Mouse (Mus musculus): ENCODE results near the gene Amn1. TPM values are rescaled to one million over a fixed set of nuclear protein-coding genes. Genes with fewer than 3 reads are reported as not detected.

The Amn1 gene
- polyA plus RNA-seq, 1 experiment: 7.8 TPM

DNA sequence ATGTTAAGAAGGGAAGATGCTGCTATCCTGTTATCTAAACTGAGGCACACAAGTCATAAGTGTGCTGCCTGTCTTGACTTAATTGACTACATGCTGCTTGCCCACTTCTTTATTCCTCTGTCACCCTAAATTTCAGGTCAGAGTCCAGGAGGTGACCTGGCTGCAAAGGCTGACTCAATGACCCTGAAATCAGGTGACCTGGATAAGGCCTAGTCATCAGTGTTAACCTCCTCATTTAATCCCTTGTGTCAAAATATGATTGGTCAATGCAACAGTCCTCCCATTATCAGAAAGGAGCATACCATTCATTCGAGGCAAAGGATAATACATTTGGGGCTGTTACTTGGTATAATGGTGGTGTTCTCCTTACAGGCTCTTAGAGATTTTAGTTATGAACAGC is 49.0 kb downstream of the Amn1 start, which contains the start of gene Etfbkmt:
TSS of gene Etfbkmt (plus strand) at position 379 of the 400 bp plus-strand sequence.
- Histone ChIP-seq H3K36me3 (ENCODE audit: control insufficient read depth, insufficient read depth) (peaks cover 6% of the 10 kb centered on the region), H3K4me3 (ENCODE audit: insufficient read depth, poor library complexity, severe bottlenecking) (no peak within 1 kb of the TSS), H3K79me3 (ENCODE audit: low read depth) (peaks cover 2% of the 10 kb centered on the region)

DNA sequence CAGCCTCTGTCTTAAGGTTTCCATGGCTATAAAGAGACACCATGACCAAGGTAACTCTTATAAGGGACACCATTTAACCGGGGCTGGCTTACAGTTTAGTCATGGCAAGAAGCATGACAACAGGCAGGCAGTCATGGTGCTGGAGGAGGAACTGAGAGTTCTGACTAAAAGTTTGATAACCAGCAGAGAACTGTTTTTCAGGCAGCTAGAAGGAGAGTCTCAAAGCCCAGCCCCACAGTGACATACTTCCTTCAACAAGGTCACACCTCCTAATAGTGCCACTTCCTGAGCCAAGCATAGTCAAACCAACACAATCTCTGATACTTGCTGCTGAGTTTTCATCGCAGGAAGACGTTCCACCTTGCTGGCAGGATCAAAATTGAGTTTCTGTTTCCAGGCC is 49.5 kb downstream of the Amn1 start:
- TF ChIP-seq CTCF (IDR thresholded peaks at IDR 0.05; ENCODE audit: control insufficient read depth, insufficient read depth, insufficient read length) (no peak), MYOD1 (IDR thresholded peaks at IDR 0.05; ENCODE audit: control insufficient read depth, insufficient read length, low read depth) (no peak), MAX (IDR thresholded peaks at IDR 0.05) (no peak), CEBPB (IDR thresholded peaks at IDR 0.05; ENCODE audit: low read depth) (no peak), MYOG (IDR thresholded peaks at IDR 0.05; ENCODE audit: control insufficient read depth, extremely low read depth, insufficient read length) (no peak), FOSL1 (IDR thresholded peaks at IDR 0.05; ENCODE audit: insufficient read depth, low read length, poor library complexity, severe bottlenecking) (no peak), USF1 (IDR thresholded peaks at IDR 0.05; ENCODE audit: low read depth) (no peak)
- H3K4me3 ChIP-seq (ENCODE audit: insufficient read depth, poor library complexity, severe bottlenecking): no peak overlapping the region
- peaks cover 2% of the 10 kb centered on the region for H3K79me3 ChIP-seq (ENCODE audit: low read depth)
- H3K27me3 ChIP-seq (ENCODE audit: control insufficient read depth, insufficient read depth, insufficient read length): no peaks in the 10 kb centered on the region
- H3K79me2 ChIP-seq (ENCODE audit: control insufficient read depth, insufficient read depth): peaks cover 9% of the 10 kb centered on the region
- H3ac ChIP-seq (ENCODE audit: control insufficient read depth, insufficient read length, low read depth): no peak overlapping the region
- H3K36me3 ChIP-seq (ENCODE audit: control insufficient read depth, insufficient read depth): peaks cover 1% of the 10 kb centered on the region

More for the DNA sequence above, 49.0 kb downstream of the Amn1 start, which contains the start of gene Etfbkmt:
- TF ChIP-seq MYOG (IDR thresholded peaks at IDR 0.05; ENCODE audit: control insufficient read depth, extremely low read depth, insufficient read length) (no peak), USF1 (IDR thresholded peaks at IDR 0.05; ENCODE audit: low read depth) (no peak), CTCF (IDR thresholded peaks at IDR 0.05; ENCODE audit: control insufficient read depth, insufficient read depth, insufficient read length) (no peak), MYOD1 (IDR thresholded peaks at IDR 0.05; ENCODE audit: control insufficient read depth, insufficient read length, low read depth) (no peak), MAX (IDR thresholded peaks at IDR 0.05) (no peak), FOSL1 (IDR thresholded peaks at IDR 0.05; ENCODE audit: insufficient read depth, low read length, poor library complexity, severe bottlenecking) (no peak), CEBPB (IDR thresholded peaks at IDR 0.05; ENCODE audit: low read depth) (no peak)
- H3K79me2 ChIP-seq (ENCODE audit: control insufficient read depth, insufficient read depth): peaks cover 9% of the 10 kb centered on the region
- H3K27me3 ChIP-seq (ENCODE audit: control insufficient read depth, insufficient read depth, insufficient read length): no peaks in the 10 kb centered on the region
- no peak within 1 kb of the TSS for H3ac ChIP-seq (ENCODE audit: control insufficient read depth, insufficient read length, low read depth)

DNA sequence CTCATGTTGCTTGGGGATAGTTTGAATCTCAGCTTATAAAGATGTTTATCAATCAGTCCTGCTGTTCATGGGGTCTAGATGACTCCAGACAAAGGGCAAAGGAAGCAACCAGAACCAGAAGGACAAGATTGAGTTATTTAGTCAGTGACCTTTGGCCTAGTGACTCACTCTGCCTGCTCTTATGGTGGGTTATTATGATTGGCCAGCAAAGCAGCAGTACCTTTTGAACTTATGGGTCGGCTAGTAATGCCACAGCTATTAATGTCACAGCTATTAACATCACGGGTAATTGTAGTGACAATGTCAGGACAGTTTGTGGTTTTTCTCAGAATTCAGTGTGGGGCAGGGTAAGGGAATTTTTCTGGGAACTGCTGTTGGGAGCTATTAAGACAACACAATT is 50.6 kb downstream of the Amn1 start:
- H3K27me3 ChIP-seq (ENCODE audit: control insufficient read depth, insufficient read depth, insufficient read length): no peaks in the 10 kb centered on the region
- no peaks in the 10 kb centered on the region for H3K36me3 ChIP-seq (ENCODE audit: control insufficient read depth, insufficient read depth)
- no peak overlapping the region for H3ac ChIP-seq (ENCODE audit: control insufficient read depth, insufficient read length, low read depth)
- peaks cover 7% of the 10 kb centered on the region for H3K79me2 ChIP-seq (ENCODE audit: control insufficient read depth, insufficient read depth)
- H3K79me3 ChIP-seq (ENCODE audit: low read depth): peaks cover 2% of the 10 kb centered on the region
- TF ChIP-seq FOSL1 (IDR thresholded peaks at IDR 0.05; ENCODE audit: insufficient read depth, low read length, poor library complexity, severe bottlenecking): no peak
- no peak for TF ChIP-seq CTCF (IDR thresholded peaks at IDR 0.05; ENCODE audit: control insufficient read depth, insufficient read depth, insufficient read length)
- no peak for TF ChIP-seq MAX (IDR thresholded peaks at IDR 0.05)
- TF ChIP-seq CEBPB (IDR thresholded peaks at IDR 0.05; ENCODE audit: low read depth): no peak
- TF ChIP-seq USF1 (IDR thresholded peaks at IDR 0.05; ENCODE audit: low read depth): no peak
- TF ChIP-seq MYOG (IDR thresholded peaks at IDR 0.05; ENCODE audit: control insufficient read depth, extremely low read depth, insufficient read length): no peak
- no peak for TF ChIP-seq MYOD1 (IDR thresholded peaks at IDR 0.05; ENCODE audit: control insufficient read depth, insufficient read length, low read depth)
- no peak overlapping the region for H3K4me3 ChIP-seq (ENCODE audit: insufficient read depth, poor library complexity, severe bottlenecking)

DNA sequence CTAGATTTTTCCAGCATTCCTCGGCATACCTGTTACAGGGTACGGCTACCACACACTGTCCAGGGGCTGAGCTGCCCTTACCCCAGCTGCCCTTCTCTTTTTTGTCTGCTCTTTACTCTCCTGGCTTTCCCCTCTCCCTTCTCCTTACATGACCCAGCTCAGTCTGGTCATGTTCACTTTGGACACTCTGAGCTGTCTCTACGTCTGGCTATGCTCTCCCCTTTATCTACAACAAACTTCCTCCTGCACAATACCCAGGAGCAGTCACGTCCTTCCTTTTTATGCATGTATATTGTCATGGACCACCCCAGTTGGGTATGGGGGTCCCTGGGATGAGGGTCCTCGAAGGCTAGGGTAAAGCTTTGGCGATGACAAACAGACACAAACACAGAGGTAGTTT is 52.9 kb downstream of the Amn1 start:
- no peak for TF ChIP-seq USF1 (IDR thresholded peaks at IDR 0.05; ENCODE audit: low read depth)
- no peak for TF ChIP-seq FOSL1 (IDR thresholded peaks at IDR 0.05; ENCODE audit: insufficient read depth, low read length, poor library complexity, severe bottlenecking)
- TF ChIP-seq MAX (IDR thresholded peaks at IDR 0.05): no peak
- no peak for TF ChIP-seq CTCF (IDR thresholded peaks at IDR 0.05; ENCODE audit: control insufficient read depth, insufficient read depth, insufficient read length)
- no peak for TF ChIP-seq CEBPB (IDR thresholded peaks at IDR 0.05; ENCODE audit: low read depth)
- no peak for TF ChIP-seq MYOG (IDR thresholded peaks at IDR 0.05; ENCODE audit: control insufficient read depth, extremely low read depth, insufficient read length)
- TF ChIP-seq MYOD1 (IDR thresholded peaks at IDR 0.05; ENCODE audit: control insufficient read depth, insufficient read length, low read depth): no peak

DNA sequence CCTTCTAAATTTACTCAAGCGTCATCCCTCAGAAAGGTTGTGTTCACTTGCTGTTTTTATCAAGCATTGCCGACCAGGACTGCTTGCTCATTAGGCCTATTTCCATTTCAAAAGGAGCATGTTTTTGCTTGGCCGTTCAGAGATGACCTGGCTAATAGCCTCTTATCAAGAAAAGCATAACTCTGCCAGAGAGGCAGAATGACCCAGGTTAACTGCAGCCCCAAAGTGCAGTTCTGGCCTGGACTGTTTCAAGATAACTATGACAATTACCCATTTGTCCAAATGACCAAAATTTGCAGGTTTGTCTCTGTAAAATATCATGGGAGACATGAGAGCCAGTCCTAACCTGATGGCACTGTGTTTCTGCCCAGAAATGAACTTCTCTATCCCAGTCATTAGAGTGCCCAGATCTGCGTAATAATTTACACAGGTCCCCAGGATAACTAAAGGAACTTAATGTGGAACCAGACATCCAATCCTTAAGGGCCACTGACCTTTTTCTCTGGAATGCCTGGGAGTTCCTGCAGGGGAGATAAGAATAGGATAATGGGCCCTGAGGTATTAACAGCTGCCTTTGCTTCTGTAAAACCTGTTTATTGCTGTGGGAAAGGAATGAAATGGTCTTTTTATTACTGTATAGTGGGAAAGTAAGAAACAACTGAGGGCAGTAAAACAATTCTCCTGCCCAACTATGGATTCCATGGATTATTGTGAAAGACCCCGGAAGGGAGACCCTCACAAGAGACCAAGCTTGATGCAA is 53.9 kb downstream of the Amn1 start:
- no peaks in the 10 kb centered on the region for H3K27me3 ChIP-seq (ENCODE audit: control insufficient read depth, insufficient read depth, insufficient read length)
- no peak overlapping the region for H3K4me3 ChIP-seq (ENCODE audit: insufficient read depth, poor library complexity, severe bottlenecking)
- H3ac ChIP-seq (ENCODE audit: control insufficient read depth, insufficient read length, low read depth): no peak overlapping the region
- no peaks in the 10 kb centered on the region for H3K36me3 ChIP-seq (ENCODE audit: control insufficient read depth, insufficient read depth)
- no peaks in the 10 kb centered on the region for H3K79me3 ChIP-seq (ENCODE audit: low read depth)
- TF ChIP-seq CEBPB (IDR thresholded peaks at IDR 0.05; ENCODE audit: low read depth) (no peak), MAX (IDR thresholded peaks at IDR 0.05) (no peak), FOSL1 (IDR thresholded peaks at IDR 0.05; ENCODE audit: insufficient read depth, low read length, poor library complexity, severe bottlenecking) (no peak), CTCF (IDR thresholded peaks at IDR 0.05; ENCODE audit: control insufficient read depth, insufficient read depth, insufficient read length) (no peak), USF1 (IDR thresholded peaks at IDR 0.05; ENCODE audit: low read depth) (no peak), MYOD1 (IDR thresholded peaks at IDR 0.05; ENCODE audit: control insufficient read depth, insufficient read length, low read depth) (no peak), MYOG (IDR thresholded peaks at IDR 0.05; ENCODE audit: control insufficient read depth, extremely low read depth, insufficient read length) (no peak)
- H3K79me2 ChIP-seq (ENCODE audit: control insufficient read depth, insufficient read depth): no peaks in the 10 kb centered on the region

More for the DNA sequence above, 52.9 kb downstream of the Amn1 start:
- Histone ChIP-seq H3K79me3 (ENCODE audit: low read depth) (no peaks in the 10 kb centered on the region), H3ac (ENCODE audit: control insufficient read depth, insufficient read length, low read depth) (no peak overlapping the region), H3K4me3 (ENCODE audit: insufficient read depth, poor library complexity, severe bottlenecking) (no peak overlapping the region), H3K36me3 (ENCODE audit: control insufficient read depth, insufficient read depth) (no peaks in the 10 kb centered on the region), H3K79me2 (ENCODE audit: control insufficient read depth, insufficient read depth) (no peaks in the 10 kb centered on the region), H3K27me3 (ENCODE audit: control insufficient read depth, insufficient read depth, insufficient read length) (no peaks in the 10 kb centered on the region)

All from C2C12 (cell line).